Mouse (Mus musculus) central nervous system, embryonic 14 days (tissue): ENCODE data around the gene Cyp3a16. TPM values are rescaled to one million over a fixed set of nuclear protein-coding genes. Genes with fewer than 3 reads are reported as not detected.

Experiments used
- polyA plus RNA-seq: library from polyadenylated mRNA; depleted of rRNA; stranded (reverse); fragments of >200 nt; gene quantifications from 2 replicates; pipeline ENCODE4 v1.2.3, GENCODE M21; 2012; rRNA removed

Gene Cyp3a16
- not detected in 2 replicates for polyA plus RNA-seq

DNA sequence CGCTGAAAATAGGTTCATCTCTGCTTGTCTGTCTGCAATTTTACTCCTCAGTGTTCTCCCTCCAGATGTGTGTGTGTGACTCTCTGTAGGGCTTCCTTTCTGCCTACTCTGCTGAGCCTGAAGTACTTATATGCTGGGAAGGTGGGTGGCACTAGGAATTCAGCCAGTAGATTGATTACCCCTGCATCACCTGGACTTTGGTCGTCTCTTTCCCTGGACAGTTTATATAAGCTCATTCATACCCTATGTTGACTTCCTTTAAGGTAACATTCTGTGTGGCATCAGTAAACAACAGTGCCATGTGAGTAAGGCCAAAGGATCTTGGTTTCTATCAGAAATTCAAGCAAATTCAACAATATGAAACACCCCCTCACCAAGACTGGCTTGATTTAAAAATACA lies at the start of gene Cyp3a16:
TSS of gene Cyp3a16 (minus strand) at position 101 of the 400 bp plus-strand sequence.

Other genes starting within 250 kb of the Cyp3a16 start
- gene Zfp655, start 238.0 kb downstream of the Cyp3a16 start, polyA plus RNA-seq, result 20.8 and 21.5 TPM in 2 replicates
- gene Zscan25, start 189.2 kb downstream of the Cyp3a16 start, polyA plus RNA-seq, result 19.0 and 20.9 TPM in 2 replicates
- gene Cyp3a57, start 124.4 kb downstream of the Cyp3a16 start, polyA plus RNA-seq, result not detected in 2 replicates
- gene Cyp3a41b, start 115.0 kb upstream of the Cyp3a16 start, polyA plus RNA-seq, result not detected in 2 replicates